Mouse (Mus musculus) lung, postnatal 10 days (tissue): ENCODE results near the gene Vmn1r142.
"Not testable (repeated sequence)": the region's sequence is repeated elsewhere in the genome, so short reads cannot be mapped to it uniquely, and the experiment has no call there.

Experiments used
- DNase-seq: peaks from one replicate; pipeline ENCODE4 v3.0.0; 2021

The Vmn1r142 gene

GRCm38 (mm10) chr7:22163935-22164334, at the start of gene Vmn1r142:
TSS of gene Vmn1r142 (minus strand) at chr7:22164035.
- DNase-seq: not testable (repeated sequence)

- not testable (repeated sequence) for DNase-seq
These were observed 37.3 kb upstream of the Vmn1r142 start, which contains the start of gene Gm8653 for GRCm38 (mm10) chr7:22201164-22201563. TSS of gene Gm8653 (minus strand) at chr7:22201264.

- not testable (repeated sequence) for DNase-seq
These were observed 25.2 kb upstream of the Vmn1r142 start, which contains the start of gene Vmn1r143 for GRCm38 (mm10) chr7:22189077-22189476. TSS of gene Vmn1r143 (plus strand) at chr7:22189377.

- not testable (repeated sequence) for DNase-seq
These were observed 29.2 kb downstream of the Vmn1r142 start, which contains the start of gene Gm10666 for GRCm38 (mm10) chr7:22134641-22135040. TSS of gene Gm10666 (minus strand) at chr7:22134741.

GRCm38 (mm10) chr7:22118145-22118544, 45.7 kb downstream of the Vmn1r142 start, which contains the start of gene Gm16451:
TSS of gene Gm16451 (minus strand) at chr7:22118245.
- not testable (repeated sequence) for DNase-seq
